Mouse (Mus musculus): ENCODE results near the gene Etl4. TPM values are rescaled to one million over a fixed set of nuclear protein-coding genes. Genes with fewer than 3 reads are reported as not detected.
"Not testable (repeated sequence)": the region's sequence is repeated elsewhere in the genome, so short reads cannot be mapped to it uniquely, and the experiment has no call there.

The Etl4 gene
- total and polyA plus RNA-seq, 3 experiments, result not detected

DNA sequence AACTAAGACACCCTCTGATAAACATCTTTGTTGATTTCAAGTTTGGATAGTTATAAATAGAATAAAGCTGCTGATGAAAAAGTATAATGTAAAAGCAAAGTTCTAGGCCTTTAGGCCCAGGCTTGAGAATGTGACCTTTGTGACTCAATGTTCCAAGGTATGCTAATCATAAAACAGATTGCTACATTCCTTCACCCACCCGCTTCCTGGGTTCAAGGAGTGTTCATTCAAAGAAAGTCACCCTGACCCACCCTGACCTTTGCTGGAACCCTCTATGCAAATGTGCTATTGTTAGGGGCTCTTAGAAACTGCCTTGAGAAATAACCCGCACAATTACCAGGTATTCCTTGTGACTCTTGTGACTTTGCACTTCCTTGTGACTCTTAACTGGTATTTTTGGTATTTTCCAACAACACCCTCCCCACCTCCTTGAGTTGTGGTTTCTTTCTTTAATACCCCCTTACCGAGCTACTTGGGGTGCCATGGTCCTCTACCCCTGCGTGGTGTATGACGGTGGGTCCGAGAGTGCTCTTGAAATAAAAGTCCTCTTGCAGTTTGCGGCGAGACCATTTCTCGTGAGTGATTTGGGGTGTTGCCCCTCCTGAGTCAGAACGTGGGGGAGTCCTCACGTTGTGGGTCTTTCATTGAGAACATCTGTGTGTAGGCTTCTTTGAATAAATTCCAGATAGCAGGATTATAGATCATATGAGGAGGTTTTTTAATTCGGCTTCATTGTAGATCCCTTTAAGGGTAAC, 758.9 kb downstream of the Etl4 start:
- not testable (repeated sequence) for DNase-seq (ENCODE audit: low read depth, low spot score); H3K79me2 ChIP-seq (ENCODE audit: control insufficient read depth, insufficient read depth, low read length, poor library complexity)

DNA sequence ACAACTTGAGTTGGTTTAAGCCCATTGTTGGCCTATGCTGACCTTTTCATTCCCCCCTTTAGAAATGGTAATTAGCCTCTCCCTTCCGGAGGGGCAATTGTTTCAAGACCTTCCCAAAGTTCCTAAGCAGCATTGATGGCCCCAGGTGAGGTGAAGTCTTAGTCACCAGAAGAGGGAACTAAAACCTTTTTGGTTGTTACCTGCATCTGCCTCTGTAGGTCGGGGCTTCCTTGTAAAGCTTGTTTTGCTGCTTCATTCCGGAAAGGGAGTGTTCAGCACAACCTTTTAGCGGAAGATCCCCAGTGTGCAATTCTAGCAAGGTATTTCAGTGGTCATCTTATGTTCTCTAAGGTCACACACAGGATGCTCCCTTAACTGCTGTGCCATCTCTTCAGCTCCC, 759.8 kb downstream of the Etl4 start:
- Histone ChIP-seq H3K79me2 (ENCODE audit: control insufficient read depth, insufficient read depth, low read length, poor library complexity) (no peaks in the 10 kb centered on the region), H3K4me1 (ENCODE audit: control insufficient read depth in 1 of 2, insufficient read depth in 2 of 2, low read length in 2 of 2) (no peaks in the 10 kb centered on the region), H3K4me3 (ENCODE audit: control insufficient read depth in 1 of 2, insufficient read depth in 1 of 2, low read depth in 2 of 2, low read length in 2 of 2) (no peak overlapping the region), H3K36me3 (ENCODE audit: control insufficient read depth in 1 of 2, insufficient read depth in 2 of 2, low read length in 2 of 2) (no peaks in the 10 kb centered on the region), H3K9ac (ENCODE audit: control insufficient read depth, low read depth, low read length, poor library complexity, severe bottlenecking) (no peak overlapping the region), H3K27me3 (ENCODE audit: control insufficient read depth in 1 of 2, insufficient read depth in 2 of 2, low read length in 2 of 2) (no peaks in the 10 kb centered on the region), H3K27ac (ENCODE audit: control insufficient read depth, low read depth, low read length) (no peak overlapping the region), H3K9me3 (replicated peaks; ENCODE audit: insufficient read depth, low read length) (no peaks in the 10 kb centered on the region)
- no peak for DNase-seq (ENCODE audit: low read depth, low spot score)
- TF ChIP-seq CHD1 (IDR thresholded peaks at IDR 0.05; ENCODE audit: low read depth, low read length) (no peak), TBP (IDR thresholded peaks at IDR 0.05; ENCODE audit: low read depth, low read length) (no peak)

More for the DNA sequence above, 758.9 kb downstream of the Etl4 start:
- not testable (repeated sequence) for H3K27ac ChIP-seq (ENCODE audit: control insufficient read depth, low read depth, low read length); H3K9ac ChIP-seq (ENCODE audit: control insufficient read depth, low read depth, low read length, poor library complexity, severe bottlenecking); H3K36me3 ChIP-seq (ENCODE audit: control insufficient read depth in 1 of 2, insufficient read depth in 2 of 2, low read length in 2 of 2); H3K4me1 ChIP-seq (ENCODE audit: control insufficient read depth in 1 of 2, insufficient read depth in 2 of 2, low read length in 2 of 2); H3K9me3 ChIP-seq (replicated peaks; ENCODE audit: insufficient read depth, low read length); H3K27me3 ChIP-seq (ENCODE audit: control insufficient read depth in 1 of 2, insufficient read depth in 2 of 2, low read length in 2 of 2); H3K4me3 ChIP-seq (ENCODE audit: control insufficient read depth in 1 of 2, insufficient read depth in 1 of 2, low read depth in 2 of 2, low read length in 2 of 2)

DNA sequence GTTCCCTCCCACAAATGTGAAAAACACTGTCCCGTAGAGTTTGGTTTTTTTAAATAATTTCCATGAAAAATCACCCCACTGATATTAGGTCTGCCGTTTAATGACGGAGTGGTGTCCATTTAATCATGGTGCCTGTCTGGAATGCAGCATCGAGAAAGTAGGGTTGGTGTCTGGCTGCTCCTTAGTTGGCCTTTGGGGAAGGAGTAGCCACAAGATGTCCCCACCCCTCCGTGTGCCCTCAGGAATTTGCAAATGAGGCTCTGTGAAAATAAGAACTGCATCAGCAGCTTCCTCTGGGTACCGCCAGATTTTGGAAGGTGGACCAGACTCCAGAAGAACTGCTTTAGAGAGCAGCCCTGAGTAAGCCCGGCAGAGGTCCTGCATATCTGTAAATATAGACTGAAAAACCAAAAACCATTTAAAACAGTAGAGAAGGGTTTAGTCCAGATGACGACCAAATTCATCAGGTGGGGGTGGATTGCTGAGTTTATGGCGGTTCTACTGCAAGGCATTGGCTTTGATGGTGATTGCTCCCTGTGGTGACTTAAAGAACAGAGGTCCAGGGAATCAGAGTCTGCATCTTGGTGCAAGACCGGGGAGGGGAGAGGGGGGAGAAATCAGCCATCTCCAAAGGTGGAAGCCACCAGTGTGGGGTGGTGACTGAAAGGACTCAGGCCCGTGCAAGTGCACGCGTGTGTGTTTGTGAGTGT, 762.1 kb downstream of the Etl4 start:
- Histone ChIP-seq H3K9me3 (replicated peaks; ENCODE audit: insufficient read depth, low read length) (no peaks in the 10 kb centered on the region), H3K4me1 (ENCODE audit: control insufficient read depth in 1 of 2, insufficient read depth in 2 of 2, low read length in 2 of 2) (no peaks in the 10 kb centered on the region), H3K4me3 (ENCODE audit: control insufficient read depth in 1 of 2, insufficient read depth in 1 of 2, low read depth in 2 of 2, low read length in 2 of 2) (no peak overlapping the region), H3K27ac (ENCODE audit: control insufficient read depth, low read depth, low read length) (no peak overlapping the region), H3K27me3 (ENCODE audit: control insufficient read depth in 1 of 2, insufficient read depth in 2 of 2, low read length in 2 of 2) (no peaks in the 10 kb centered on the region), H3K36me3 (ENCODE audit: control insufficient read depth in 1 of 2, insufficient read depth in 2 of 2, low read length in 2 of 2) (no peaks in the 10 kb centered on the region), H3K79me2 (ENCODE audit: control insufficient read depth, insufficient read depth, low read length, poor library complexity) (no peaks in the 10 kb centered on the region), H3K9ac (ENCODE audit: control insufficient read depth, low read depth, low read length, poor library complexity, severe bottlenecking) (no peak overlapping the region)
- TF ChIP-seq ZMIZ1 (IDR thresholded peaks at IDR 0.05; ENCODE audit: low read depth, low read length) (no peak), MEF2A (IDR thresholded peaks at IDR 0.05; ENCODE audit: extremely low read depth, insufficient replicate concordance, low read depth, low read length, poor library complexity, severe bottlenecking) (no peak), CTCF (IDR thresholded peaks at IDR 0.05 in 2 of 3, conservative IDR thresholded peaks at IDR 0.05 in 1 of 3; ENCODE audit: control insufficient read depth in 1 of 3, insufficient read depth in 1 of 3, low read depth in 2 of 3, low read length in 3 of 3, poor library complexity in 1 of 3, severe bottlenecking in 1 of 3) (no peak), ZKSCAN1 (IDR thresholded peaks at IDR 0.05; ENCODE audit: low read depth, low read length) (no peak), TCF12 (IDR thresholded peaks at IDR 0.05; ENCODE audit: low read depth, low read length) (no peak), CHD2 (IDR thresholded peaks at IDR 0.05; ENCODE audit: low read length) (no peak), MYC (IDR thresholded peaks at IDR 0.05; ENCODE audit: low read depth, low read length) (no peak), USF2 (IDR thresholded peaks at IDR 0.05; ENCODE audit: borderline replicate concordance in 1 of 2, insufficient read depth in 1 of 2, low read depth in 1 of 2, low read length in 2 of 2) (no peak), MAFK (IDR thresholded peaks at IDR 0.05; ENCODE audit: borderline replicate concordance, low read depth, low read length) (no peak), NRF1 (IDR thresholded peaks at IDR 0.05; ENCODE audit: insufficient read depth, low read depth, low read length, poor library complexity, severe bottlenecking) (no peak), SIN3A (IDR thresholded peaks at IDR 0.05; ENCODE audit: low read length) (no peak), ETS1 (IDR thresholded peaks at IDR 0.05; ENCODE audit: low read depth, low read length) (no peak)
- DNase-seq (ENCODE audit: low read depth, low spot score), result no peak
